Mouse (Mus musculus) neural tube, embryonic 11.5 days (tissue): ENCODE data around the gene Snrnp25. TPM values are rescaled to one million over a fixed set of nuclear protein-coding genes. Genes with fewer than 3 reads are reported as not detected.
A peak's percentile ranks its signal among the peaks of the same experiment; 100 is the strongest.

ENCODE experiments used
- ATAC-seq: fragments of 200-750 bp; cut with Nextera tagmentation; 2 replicates; pipeline ENCODE4 v1.8.0; 2017; ENCODE audit warnings: moderate number of reproducible peaks, mild to moderate bottlenecking, moderate TSS enrichment, moderate library complexity; ENCODE audit not compliant: insufficient read depth, low FRiP score, low TSS enrichment
- DNase-seq: peaks from one replicate; pipeline ENCODE4 v3.0.0-alpha.2; 2015; ENCODE audit warnings: low spot score
- H3K27ac ChIP-seq: fragments of 300-500 bp; sonication (generic); 2 replicates; pipeline ENCODE4 v1.5.1; 2014; ENCODE audit warnings: low read depth, mild to moderate bottlenecking, low read length
- H3K27me3 ChIP-seq: fragments of 300-500 bp; sonication (generic); 2 replicates; pipeline ENCODE4 v1.6.1; 2014; ENCODE audit warnings: mild to moderate bottlenecking, low read length, mixed read lengths; ENCODE audit not compliant: control insufficient read depth, insufficient read depth
- H3K36me3 ChIP-seq: fragments of 300-500 bp; sonication (generic); 2 replicates; pipeline ENCODE4 v1.6.1; 2014; ENCODE audit warnings: mild to moderate bottlenecking, low read length, moderate library complexity, mixed read lengths; ENCODE audit not compliant: control insufficient read depth, insufficient read depth
- H3K4me1 ChIP-seq: fragments of 300-500 bp; sonication (generic); 2 replicates; pipeline ENCODE4 v1.6.1; 2014; ENCODE audit warnings: low read length, mixed read lengths; ENCODE audit not compliant: control insufficient read depth, insufficient read depth
- H3K4me2 ChIP-seq: fragments of 300-500 bp; sonication (generic); 2 replicates; pipeline ENCODE4 v1.6.1; 2014; ENCODE audit warnings: low read depth, mild to moderate bottlenecking, moderate library complexity
- H3K4me3 ChIP-seq: fragments of 300-500 bp; sonication (generic); 2 replicates; pipeline ENCODE4 v1.5.1; 2014; ENCODE audit warnings: low read depth, low read length
- H3K9ac ChIP-seq: fragments of 300-500 bp; sonication (generic); 2 replicates; pipeline ENCODE4 v1.6.1; 2014; ENCODE audit warnings: mild to moderate bottlenecking, low read length
- H3K9me3 ChIP-seq: fragments of 300-500 bp; sonication (generic); 2 replicates; pipeline ENCODE4 v1.6.1; 2016; ENCODE audit warnings: low read length; ENCODE audit not compliant: control insufficient read depth
- WGBS: fragments of 180-500 bp; shearing (Covaris S2); extraction: QIAGEN DNeasy Blood & Tissue Kit; methylation state at CpG from one replicate; pipeline ENCODE4 v1.1.7; 2014; 5-methylcytosine and 5-hydroxymethylcytosine counted together
- polyA plus RNA-seq: library from polyadenylated mRNA; unstranded; fragments of >200 nt; fragmentation: Nextera tagmentation; extraction: Ambion mirVana; gene quantifications from 2 replicates; pipeline ENCODE4 v1.2.1, GENCODE M21; 2014

The Snrnp25 gene
- polyA plus RNA-seq, 1 experiment from 2014 or later = 73.4 TPM

GRCm38 (mm10) chr11:32233895-32234294 is 28.7 kb downstream of the Snrnp25 start:
- ATAC-seq = no peak
- Histone ChIP-seq H3K27me3 (no peaks in the 10 kb centered on the region), H3K4me1 (no peaks in the 10 kb centered on the region), H3K4me3 (no peak overlapping the region), H3K9me3 (no peaks in the 10 kb centered on the region), H3K27ac (no peak overlapping the region), H3K9ac (no peak overlapping the region), H3K4me2 (no peak overlapping the region), H3K36me3 (peaks cover 6% of the 10 kb centered on the region)
- no peak for DNase-seq
- 92% methylated on average over 3 of the region's 3 CpGs for WGBS

DNA sequence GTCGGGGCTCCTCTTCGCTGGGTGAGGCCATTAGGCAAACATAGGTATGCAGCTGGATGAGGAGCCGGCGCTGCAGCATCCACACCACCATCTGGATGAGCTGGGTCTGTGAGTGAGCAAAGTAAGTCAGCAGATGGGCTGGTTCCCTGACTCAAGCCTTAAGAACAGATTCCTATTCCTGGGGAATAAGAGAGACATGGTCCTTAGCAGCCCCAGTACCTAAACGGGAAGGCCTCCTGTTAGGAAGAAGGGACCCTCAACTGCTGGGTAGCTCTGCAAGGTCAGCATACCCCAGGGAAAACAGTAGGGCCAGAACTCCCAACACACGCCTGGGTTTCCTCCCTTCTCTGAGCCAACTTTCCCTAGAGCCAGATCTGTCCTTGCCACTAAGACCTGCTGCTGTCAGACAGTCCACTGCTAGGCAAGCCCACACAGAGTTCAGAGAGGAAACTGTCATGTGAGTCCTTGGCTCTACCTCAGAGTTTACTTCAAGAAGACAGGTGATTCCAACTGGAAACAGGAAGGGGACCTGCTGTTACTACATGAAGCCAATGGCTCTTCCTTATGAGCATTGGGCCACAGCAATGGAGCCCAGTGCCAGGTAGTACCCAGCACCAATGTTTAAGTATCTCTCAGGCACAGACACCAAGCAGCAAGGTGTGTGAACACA is 29.7 kb downstream of the Snrnp25 start:
- H3K4me2 ChIP-seq = no peak overlapping the region
- no peaks in the 10 kb centered on the region for H3K4me1 ChIP-seq
- DNase-seq (no peak), ATAC-seq (no peak)
- H3K27me3 ChIP-seq = no peaks in the 10 kb centered on the region
- WGBS = 95% methylated on average over 6 of the region's 6 CpGs
- peaks cover 6% of the 10 kb centered on the region for H3K36me3 ChIP-seq
- H3K4me3 ChIP-seq = no peak overlapping the region
- H3K27ac ChIP-seq = no peak overlapping the region
- no peaks in the 10 kb centered on the region for H3K9me3 ChIP-seq
- no peak overlapping the region for H3K9ac ChIP-seq

- H3K36me3 ChIP-seq = peaks cover 4% of the 10 kb centered on the region
Measured at GRCm38 (mm10) chr11:32235646-32236045, 30.4 kb downstream of the Snrnp25 start.

DNA sequence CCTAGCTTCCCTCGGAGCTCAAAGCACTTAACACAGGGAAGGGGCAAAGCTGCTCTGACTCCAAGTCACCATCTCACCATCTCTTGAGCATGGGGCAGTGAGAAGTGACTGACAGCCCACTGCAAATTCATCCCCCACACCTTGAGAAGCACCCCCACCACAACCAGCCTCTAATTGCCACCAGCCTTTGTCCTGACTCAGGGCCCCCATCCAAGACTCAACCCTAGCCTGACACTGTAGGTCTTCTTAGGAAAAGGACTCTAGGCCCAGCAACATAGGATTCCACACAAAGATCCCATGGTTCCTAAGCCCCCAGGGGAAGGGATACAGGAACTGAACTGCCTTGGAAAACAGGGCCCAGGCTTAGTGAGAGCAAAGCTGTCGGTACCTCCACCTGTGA is 30.9 kb downstream of the Snrnp25 start:
- Histone ChIP-seq H3K4me1 (no peaks in the 10 kb centered on the region), H3K27me3 (no peaks in the 10 kb centered on the region), H3K9me3 (no peaks in the 10 kb centered on the region), H3K4me2 (no peak overlapping the region), H3K27ac (no peak overlapping the region), H3K9ac (no peak overlapping the region), H3K36me3 (peaks cover 4% of the 10 kb centered on the region), H3K4me3 (no peak overlapping the region)
- 86% methylated on average over 2 of the region's 2 CpGs for WGBS
- ATAC-seq (no peak), DNase-seq (no peak)

More at GRCm38 (mm10) chr11:32235646-32236045, 30.4 kb downstream of the Snrnp25 start:
- no peaks in the 10 kb centered on the region for H3K27me3 ChIP-seq
- no peak for ATAC-seq
- H3K4me3 ChIP-seq = no peak overlapping the region
- no peak overlapping the region for H3K4me2 ChIP-seq
- no peak overlapping the region for H3K9ac ChIP-seq
- no peak for DNase-seq
- 74% methylated on average over 3 of the region's 3 CpGs for WGBS
- H3K27ac ChIP-seq = no peak overlapping the region
- no peaks in the 10 kb centered on the region for H3K9me3 ChIP-seq
- no peaks in the 10 kb centered on the region for H3K4me1 ChIP-seq

DNA sequence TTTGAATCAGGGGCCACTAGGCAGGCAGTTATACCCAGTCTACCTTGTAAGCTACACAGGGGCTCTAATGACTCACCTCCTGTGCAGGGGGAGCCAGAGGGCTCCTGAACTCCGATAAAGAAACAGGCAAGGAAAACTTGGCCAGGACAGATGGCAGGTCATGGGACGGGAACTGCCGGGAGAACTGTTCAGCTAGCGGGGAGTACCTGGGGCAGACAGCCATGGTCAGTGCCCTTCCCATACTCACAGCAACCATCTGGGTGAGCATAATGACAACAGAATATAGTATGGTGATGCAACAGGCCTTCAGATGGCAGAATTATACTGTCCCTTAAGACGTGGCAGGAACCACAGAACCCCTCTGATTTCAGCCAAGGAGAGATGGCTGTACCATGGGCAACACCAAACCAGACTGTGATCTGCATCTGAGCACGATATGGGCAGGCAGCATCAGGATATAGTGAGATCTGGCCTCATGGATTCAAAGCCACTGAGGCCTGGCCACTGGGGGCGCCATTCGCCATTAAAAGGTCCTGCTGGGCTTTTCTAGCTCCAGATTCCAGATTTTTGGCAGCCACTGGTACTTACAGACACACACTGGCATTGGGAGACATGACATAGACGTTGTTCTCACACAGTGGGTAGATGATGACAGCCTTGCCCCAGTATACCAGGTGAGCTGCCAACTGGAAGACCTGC is 31.6 kb downstream of the Snrnp25 start:
- Histone ChIP-seq H3K27me3 (no peaks in the 10 kb centered on the region), H3K9ac (no peak overlapping the region), H3K9me3 (no peaks in the 10 kb centered on the region), H3K27ac (no peak overlapping the region), H3K4me3 (no peak overlapping the region), H3K4me1 (no peaks in the 10 kb centered on the region), H3K4me2 (no peak overlapping the region), H3K36me3 (peaks cover 2% of the 10 kb centered on the region)
- DNase-seq (peak; percentile 63), ATAC-seq (no peak)
- whole genome bisulfite sequencing = 68% methylated on average over 9 of the region's 9 CpGs

- H3K36me3 ChIP-seq = no peaks in the 10 kb centered on the region
Measured at GRCm38 (mm10) chr11:32237411-32237795, 32.2 kb downstream of the Snrnp25 start.

GRCm38 (mm10) chr11:32238093-32238860 is 33.1 kb downstream of the Snrnp25 start:
- Histone ChIP-seq H3K27ac (no peak overlapping the region), H3K4me2 (no peak overlapping the region), H3K9me3 (no peaks in the 10 kb centered on the region), H3K9ac (no peak overlapping the region), H3K27me3 (no peaks in the 10 kb centered on the region), H3K4me1 (no peaks in the 10 kb centered on the region), H3K36me3 (no peaks in the 10 kb centered on the region), H3K4me3 (no peak overlapping the region)
- ATAC-seq (0 out of 2 replicates have a peak, but pooled peaks have one; percentile 67), DNase-seq (peak; percentile 71)
- WGBS = 69% methylated on average over 5 of the region's 5 CpGs

More at GRCm38 (mm10) chr11:32237411-32237795, 32.2 kb downstream of the Snrnp25 start:
- Histone ChIP-seq H3K27ac (no peak overlapping the region), H3K4me2 (no peak overlapping the region), H3K9ac (no peak overlapping the region), H3K9me3 (no peaks in the 10 kb centered on the region), H3K4me1 (no peaks in the 10 kb centered on the region), H3K27me3 (no peaks in the 10 kb centered on the region), H3K4me3 (no peak overlapping the region)
- WGBS = 88% methylated on average over 3 of the region's 3 CpGs
- ATAC-seq = no peak
- no peak for DNase-seq

DNA sequence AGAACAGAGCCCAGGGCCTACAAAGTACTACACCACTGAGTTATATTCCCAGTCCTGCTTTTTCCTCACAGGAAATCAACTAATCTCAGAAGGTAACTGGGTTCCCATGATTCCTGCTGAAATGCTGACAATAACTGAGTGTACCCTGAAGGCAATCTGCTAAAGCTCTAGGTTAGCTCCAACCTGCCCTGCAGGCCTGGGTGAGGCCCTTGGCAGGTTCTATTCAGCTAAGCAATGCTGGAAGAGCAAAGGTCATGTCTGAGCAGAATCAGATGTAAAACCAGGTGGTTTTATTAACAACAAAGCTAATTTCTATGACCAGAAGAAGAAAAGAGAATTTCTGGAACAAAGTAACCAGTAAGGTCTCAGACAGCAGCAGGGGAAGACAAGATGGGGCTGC is 36.2 kb downstream of the Snrnp25 start:
- ATAC-seq (no peak), DNase-seq (no peak)
- Histone ChIP-seq H3K27ac (no peak overlapping the region), H3K4me1 (no peaks in the 10 kb centered on the region), H3K4me3 (no peak overlapping the region), H3K9me3 (no peaks in the 10 kb centered on the region), H3K36me3 (no peaks in the 10 kb centered on the region; the same call in 1 of the 2 replicates), H3K4me2 (no peak overlapping the region), H3K9ac (no peak overlapping the region), H3K27me3 (no peaks in the 10 kb centered on the region)
